Mouse (Mus musculus) forebrain, embryonic 11.5 days (tissue): ENCODE measurements around the gene Gm21981. TPM values are rescaled to one million over a fixed set of nuclear protein-coding genes. Genes with fewer than 3 reads are reported as not detected.

Source experiments
- ATAC-seq: fragments of 200-750 bp; cut with Nextera tagmentation; replicated peaks from 2 replicates; pipeline ENCODE4 v1.8.0; 2017; ENCODE audit warnings: moderate TSS enrichment; ENCODE audit not compliant: low FRiP score
- DNase-seq: peaks from one replicate; pipeline ENCODE4 v3.0.0-alpha.2; 2017; ENCODE audit warnings: low spot score
- H3K27ac ChIP-seq: fragments of 300-500 bp; sonication (generic); 2 replicates; pipeline ENCODE4 v1.5.1; 2014; ENCODE audit warnings: low read depth, low read length
- H3K27me3 ChIP-seq: fragments of 300-500 bp; sonication (generic); 2 replicates; pipeline ENCODE4 v1.6.1; 2014; ENCODE audit warnings: mild to moderate bottlenecking, low read length, mixed read lengths; ENCODE audit not compliant: control insufficient read depth, insufficient read depth
- H3K36me3 ChIP-seq: fragments of 300-500 bp; sonication (generic); 2 replicates; pipeline ENCODE4 v1.6.1; 2014; ENCODE audit warnings: mild to moderate bottlenecking, low read length, moderate library complexity, mixed read lengths; ENCODE audit not compliant: control insufficient read depth, insufficient read depth
- H3K4me1 ChIP-seq: fragments of 300-500 bp; sonication (generic); replicated peaks from 2 replicates; pipeline ENCODE4 v1.6.1; 2014; ENCODE audit warnings: low read length, mixed read lengths; ENCODE audit not compliant: control insufficient read depth, insufficient read depth
- H3K4me2 ChIP-seq: fragments of 300-500 bp; sonication (generic); 2 replicates; pipeline ENCODE4 v1.6.1; 2014; ENCODE audit warnings: low read depth, mild to moderate bottlenecking, low read length, moderate library complexity, mixed read lengths; ENCODE audit not compliant: severe bottlenecking
- H3K4me3 ChIP-seq: fragments of 300-500 bp; sonication (generic); 2 replicates; pipeline ENCODE4 v1.5.1; 2014; ENCODE audit warnings: low read depth, low read length
- H3K9ac ChIP-seq: fragments of 300-500 bp; sonication (generic); 2 replicates; pipeline ENCODE4 v1.6.1; 2014; ENCODE audit warnings: low read length
- H3K9me3 ChIP-seq: fragments of 300-500 bp; sonication (generic); 2 replicates; pipeline ENCODE4 v1.6.1; 2016; ENCODE audit warnings: low read length, mixed read lengths; ENCODE audit not compliant: control insufficient read depth
- WGBS: fragments of 180-500 bp; shearing (Covaris S2); extraction: QIAGEN DNeasy Blood & Tissue Kit; methylation state at CpG from one replicate; pipeline ENCODE4 v1.1.7; 2014; 5-methylcytosine and 5-hydroxymethylcytosine counted together
- polyA plus RNA-seq: library from polyadenylated mRNA; unstranded; fragments of >200 nt; fragmentation: Nextera tagmentation; extraction: Ambion mirVana; gene quantifications from 2 replicates; pipeline ENCODE4 v1.2.1, GENCODE M21; 2014

Gene Gm21981
- polyA plus RNA-seq, 1 experiment from 2014 or later: 1.4 TPM

DNA sequence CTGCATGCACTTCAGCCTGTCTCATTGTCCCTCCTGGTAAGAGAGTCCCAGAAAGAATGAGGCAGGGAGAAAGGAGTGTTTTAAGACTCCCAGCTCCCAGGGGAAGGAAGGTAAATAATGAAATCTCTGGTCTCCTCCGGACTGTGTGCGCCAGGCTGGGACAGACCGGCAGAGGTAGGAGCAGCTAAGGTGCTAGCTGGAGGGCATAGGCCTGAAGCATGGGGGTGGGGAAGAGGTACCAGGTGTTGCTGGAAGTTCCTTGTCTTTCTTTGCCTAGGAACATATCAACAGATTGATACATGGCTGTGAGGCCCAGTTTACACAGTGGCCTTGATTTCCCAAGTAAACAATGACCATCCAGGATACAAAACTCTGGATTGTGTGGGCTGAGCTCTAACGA lies 14.7 kb upstream of the Gm21981 start:
- H3K4me1 ChIP-seq: no peaks in the 10 kb centered on the region
- no peak overlapping the region for H3K27ac ChIP-seq
- H3K27me3 ChIP-seq: no peaks in the 10 kb centered on the region
- ATAC-seq: no peak
- H3K4me2 ChIP-seq: no peak overlapping the region
- no peaks in the 10 kb centered on the region for H3K36me3 ChIP-seq
- 84% methylated on average over 4 of the region's 4 CpGs for WGBS
- H3K9ac ChIP-seq: no peak overlapping the region
- H3K4me3 ChIP-seq: no peak overlapping the region
- DNase-seq: no peak
- no peaks in the 10 kb centered on the region for H3K9me3 ChIP-seq

GRCm38 (mm10) chr17:47707961-47708360 lies 13.7 kb upstream of the Gm21981 start:
- WGBS: 89% methylated on average over 3 of the region's 3 CpGs
- Histone ChIP-seq H3K9me3 (no peaks in the 10 kb centered on the region), H3K9ac (no peak overlapping the region), H3K36me3 (no peaks in the 10 kb centered on the region), H3K27ac (no peak overlapping the region), H3K4me1 (no peaks in the 10 kb centered on the region), H3K4me3 (no peak overlapping the region), H3K27me3 (no peaks in the 10 kb centered on the region; the same call in 1 of the 2 replicates), H3K4me2 (no peak overlapping the region)
- DNase-seq: no peak
- no peak for ATAC-seq

DNA sequence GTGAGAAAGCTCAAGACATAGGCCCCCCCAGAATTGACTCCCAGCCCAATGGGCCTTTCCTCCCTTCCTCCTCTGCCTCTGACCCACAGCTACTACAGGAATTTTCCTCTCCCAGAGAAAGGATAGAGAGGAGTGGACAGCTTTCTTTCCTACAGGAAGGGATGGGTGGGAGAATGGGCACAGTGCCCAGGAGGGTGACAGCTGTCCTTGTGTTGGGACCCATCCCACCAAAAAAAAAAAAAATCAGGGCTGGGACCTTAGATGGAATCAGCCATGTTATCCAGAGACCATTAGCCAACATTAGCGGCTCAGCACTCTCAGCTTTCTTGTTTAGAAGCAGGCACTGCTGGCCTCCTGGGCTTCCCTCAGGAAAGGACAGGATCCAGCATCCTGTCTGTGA lies 11.9 kb upstream of the Gm21981 start:
- Histone ChIP-seq H3K4me2 (no peak overlapping the region), H3K27ac (no peak overlapping the region), H3K36me3 (no peaks in the 10 kb centered on the region; the same call in 1 of the 2 replicates), H3K4me1 (no peaks in the 10 kb centered on the region), H3K9ac (no peak overlapping the region), H3K9me3 (no peaks in the 10 kb centered on the region), H3K27me3 (no peaks in the 10 kb centered on the region; the same call in 1 of the 2 replicates), H3K4me3 (no peak overlapping the region)
- no peak for ATAC-seq
- no peak for DNase-seq
- WGBS: 74% methylated on average over 1 of the region's 1 CpGs

DNA sequence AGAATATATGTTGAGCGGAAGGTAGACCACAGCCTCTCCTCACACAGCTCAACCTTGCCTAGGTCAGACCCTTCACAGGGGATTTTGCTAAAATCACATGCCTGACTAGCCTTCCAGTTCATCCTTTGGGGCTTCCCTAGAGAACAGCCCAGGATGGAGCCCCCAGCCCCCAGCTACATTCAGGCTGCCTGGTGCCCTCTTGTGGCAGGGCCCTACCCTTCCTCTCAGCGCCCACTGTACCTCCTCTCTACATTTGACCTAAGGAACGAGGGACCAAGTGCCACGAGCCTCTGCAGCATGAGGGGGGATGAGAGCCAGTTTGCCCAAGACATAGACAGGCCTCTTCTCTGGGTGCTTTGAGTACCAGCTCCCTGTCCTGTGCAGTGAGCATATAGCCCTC lies 10.4 kb upstream of the Gm21981 start:
- Histone ChIP-seq H3K27ac (no peak overlapping the region), H3K36me3 (no peaks in the 10 kb centered on the region; the same call in 1 of the 2 replicates), H3K4me1 (no peaks in the 10 kb centered on the region), H3K9me3 (no peaks in the 10 kb centered on the region), H3K4me3 (no peak overlapping the region), H3K4me2 (no peak overlapping the region), H3K9ac (no peak overlapping the region), H3K27me3 (no peaks in the 10 kb centered on the region; the same call in 1 of the 2 replicates)
- no peak for ATAC-seq
- WGBS: 88% methylated on average over 4 of the region's 4 CpGs
- DNase-seq: no peak

- H3K36me3 ChIP-seq: no peaks in the 10 kb centered on the region; the same call in 1 of the 2 replicates
- 31% methylated on average over 20 of the region's 20 CpGs for whole genome bisulfite sequencing
- no peak overlapping the region for H3K4me3 ChIP-seq
- H3K27ac ChIP-seq: no peak overlapping the region
- no peak overlapping the region for H3K4me2 ChIP-seq
- ATAC-seq (no peak), DNase-seq (no peak)
- H3K27me3 ChIP-seq: no peaks in the 10 kb centered on the region; the same call in 1 of the 2 replicates
- H3K9ac ChIP-seq: no peak overlapping the region
- no peaks in the 10 kb centered on the region for H3K4me1 ChIP-seq
- no peaks in the 10 kb centered on the region for H3K9me3 ChIP-seq
These were observed 9.3 kb upstream of the Gm21981 start for GRCm38 (mm10) chr17:47703556-47703955.

- ATAC-seq: no peak
- Histone ChIP-seq H3K36me3 (no peaks in the 10 kb centered on the region; the same call in 1 of the 2 replicates), H3K27me3 (no peaks in the 10 kb centered on the region; the same call in 1 of the 2 replicates), H3K4me3 (no peak overlapping the region), H3K9ac (no peak overlapping the region), H3K4me1 (no peaks in the 10 kb centered on the region), H3K4me2 (no peak overlapping the region), H3K27ac (no peak overlapping the region), H3K9me3 (no peaks in the 10 kb centered on the region)
- DNase-seq: no peak
- 43% methylated on average over 28 of the region's 28 CpGs for WGBS
These were observed 8.5 kb upstream of the Gm21981 start for GRCm38 (mm10) chr17:47702548-47703345.

GRCm38 (mm10) chr17:47701793-47702192 lies 7.5 kb upstream of the Gm21981 start:
- WGBS: 78% methylated on average over 9 of the region's 9 CpGs
- no peak overlapping the region for H3K9ac ChIP-seq
- no peaks in the 10 kb centered on the region; the same call in 1 of the 2 replicates for H3K36me3 ChIP-seq
- H3K9me3 ChIP-seq: no peaks in the 10 kb centered on the region
- no peak for DNase-seq
- H3K4me3 ChIP-seq: no peak overlapping the region
- ATAC-seq: no peak
- no peaks in the 10 kb centered on the region; the same call in 1 of the 2 replicates for H3K27me3 ChIP-seq
- H3K4me1 ChIP-seq: no peaks in the 10 kb centered on the region
- H3K4me2 ChIP-seq: no peak overlapping the region
- no peak overlapping the region for H3K27ac ChIP-seq

- ATAC-seq: no peak
- no peaks in the 10 kb centered on the region; the same call in 1 of the 2 replicates for H3K36me3 ChIP-seq
- H3K27me3 ChIP-seq: no peaks in the 10 kb centered on the region; the same call in 1 of the 2 replicates
These were observed 4.8 kb upstream of the Gm21981 start for GRCm38 (mm10) chr17:47699055-47699454.

More at GRCm38 (mm10) chr17:47699055-47699454, 4.8 kb upstream of the Gm21981 start:
- no peak overlapping the region for H3K27ac ChIP-seq
- 80% methylated on average over 2 of the region's 2 CpGs for WGBS
- H3K4me1 ChIP-seq: peaks cover 5% of the 10 kb centered on the region; the same call in 1 of the 2 replicates
- no peak overlapping the region for H3K4me3 ChIP-seq
- no peaks in the 10 kb centered on the region for H3K9me3 ChIP-seq
- DNase-seq: no peak
- no peak overlapping the region for H3K4me2 ChIP-seq
- H3K9ac ChIP-seq: no peak overlapping the region
